Mouse (Mus musculus) midbrain, embryonic 10.5 days (tissue): Measurements from ENCODE around the gene Tnfsf10. TPM values are rescaled to one million over a fixed set of nuclear protein-coding genes. Genes with fewer than 3 reads are reported as not detected.

Source experiments
- polyA plus RNA-seq: library from polyadenylated mRNA; unstranded; fragments of >200 nt; fragmentation: Nextera tagmentation; extraction: Ambion mirVana; gene quantifications from 2 replicates; pipeline ENCODE4 v1.2.1, GENCODE M21; 2016

Tnfsf10 gene
- polyA plus RNA-seq, 1 experiment from 2014 or later: not detected

Other genes with a start within 250 kb of the Tnfsf10 start
- gene Ect2, start 163.2 kb upstream of the Tnfsf10 start, polyA plus RNA-seq: 102 and 106 TPM in 2 replicates
- gene Nceh1, start 134.1 kb upstream of the Tnfsf10 start, polyA plus RNA-seq: 4.6 and 4.9 TPM in 2 replicates
- gene Ghsr, start 54.3 kb downstream of the Tnfsf10 start, polyA plus RNA-seq: 0.06 and 0.30 TPM in 2 replicates